Mouse (Mus musculus) cerebellum, adult 2 months (tissue): ENCODE measurements around the gene Tnfsfm13.

ENCODE experiments used
- CTCF ChIP-seq: fragments of 200-500 bp; IDR thresholded peaks from 2 replicates; pipeline ENCODE4 v1.5.1; 2011; ENCODE audit warnings: low read depth, mild to moderate bottlenecking, control low read depth, low read length, moderate library complexity, borderline replicate concordance; ENCODE audit not compliant: insufficient read depth
- POLR2A ChIP-seq: fragments of 200-500 bp; IDR thresholded peaks from 2 replicates; pipeline ENCODE4 v1.6.1; 2011; ENCODE audit warnings: low read length, control low read depth, borderline replicate concordance; ENCODE audit not compliant: insufficient read depth

- TF ChIP-seq CTCF (no peak), POLR2A (peak; percentile 94)
Observed at GRCm38 (mm10) chr11:69681314-69682208, 14.3 kb downstream of the Tnfsfm13 start, which contains the start of gene Senp3.
